Mouse (Mus musculus) testis, adult 2 months (tissue): ENCODE results near the gene Rnf111.

Experiments
- CTCF ChIP-seq: fragments of 200-500 bp; IDR thresholded peaks from 2 replicates; pipeline ENCODE4 v1.5.1; 2012; ENCODE audit warnings: low read depth, mild to moderate bottlenecking, inconsistent platforms, low read length, moderate library complexity; ENCODE audit not compliant: control insufficient read depth, insufficient read depth, insufficient replicate concordance
- POLR2A ChIP-seq: fragments of 200-500 bp; IDR thresholded peaks from 2 replicates; pipeline ENCODE4 v1.6.1; 2012; ENCODE audit warnings: low read depth, mild to moderate bottlenecking, inconsistent platforms, low read length, moderate library complexity; ENCODE audit not compliant: control insufficient read depth

GRCm38 (mm10) chr9:70406596-70406995 lies 96.9 kb downstream of the Rnf111 start:
- no peak for TF ChIP-seq CTCF
- TF ChIP-seq POLR2A: no peak
